Mouse (Mus musculus) liver, embryonic 13.5 days (tissue): Measurements from ENCODE around the gene Tns3. TPM values are rescaled to one million over a fixed set of nuclear protein-coding genes. Genes with fewer than 3 reads are reported as not detected.

ENCODE experiments used
- ATAC-seq: fragments of 200-750 bp; cut with Nextera tagmentation; 2 replicates; pipeline ENCODE4 v1.8.0; 2017; ENCODE audit warnings: low read depth, mild to moderate bottlenecking, moderate number of reproducible peaks, moderate library complexity
- DNase-seq: peaks from one replicate; pipeline ENCODE4 v3.0.0; 2022
- H3K27ac ChIP-seq: fragments of 300-500 bp; sonication (generic); 2 replicates; pipeline ENCODE4 v1.5.1; 2015; ENCODE audit warnings: moderate library complexity, mild to moderate bottlenecking, inconsistent platforms
- H3K27me3 ChIP-seq: fragments of 300-500 bp; sonication (generic); 2 replicates; pipeline ENCODE4 v1.6.1; 2015; ENCODE audit warnings: mild to moderate bottlenecking, inconsistent platforms
- H3K36me3 ChIP-seq: fragments of 300-500 bp; sonication (generic); 2 replicates; pipeline ENCODE4 v1.6.1; 2015; ENCODE audit warnings: mild to moderate bottlenecking, inconsistent platforms
- H3K4me1 ChIP-seq: fragments of 300-500 bp; sonication (generic); replicated peaks from 2 replicates; pipeline ENCODE4 v1.6.1; 2015; ENCODE audit warnings: inconsistent platforms
- H3K4me2 ChIP-seq: fragments of 300-500 bp; sonication (generic); 2 replicates; pipeline ENCODE4 v1.6.1; 2015; ENCODE audit warnings: inconsistent platforms, mild to moderate bottlenecking, moderate library complexity
- H3K4me3 ChIP-seq: fragments of 300-500 bp; sonication (generic); replicated peaks from 2 replicates; pipeline ENCODE4 v1.5.1; 2015; ENCODE audit warnings: mild to moderate bottlenecking, inconsistent platforms
- H3K9ac ChIP-seq: fragments of 300-500 bp; sonication (generic); 2 replicates; pipeline ENCODE4 v1.6.1; 2015; ENCODE audit warnings: mild to moderate bottlenecking, inconsistent platforms
- H3K9me3 ChIP-seq: fragments of 300-500 bp; sonication (generic); replicated peaks from 2 replicates; pipeline ENCODE4 v1.6.1; 2016; ENCODE audit warnings: inconsistent platforms
- WGBS: fragments of 180-500 bp; shearing (Covaris S2); methylation state at CpG from one replicate; pipeline ENCODE4 v1.1.7; 2015; ENCODE audit not compliant: insufficient replicate concordance; 5-methylcytosine and 5-hydroxymethylcytosine counted together
- polyA plus RNA-seq: library from polyadenylated mRNA; unstranded; fragments of >200 nt; fragmentation: Nextera tagmentation; extraction: Ambion mirVana; gene quantifications from 2 replicates; pipeline ENCODE4 v1.2.1, GENCODE M21; 2015

The Tns3 gene
- polyA plus RNA-seq, 1 experiment from 2014 or later = 2.8 TPM

DNA sequence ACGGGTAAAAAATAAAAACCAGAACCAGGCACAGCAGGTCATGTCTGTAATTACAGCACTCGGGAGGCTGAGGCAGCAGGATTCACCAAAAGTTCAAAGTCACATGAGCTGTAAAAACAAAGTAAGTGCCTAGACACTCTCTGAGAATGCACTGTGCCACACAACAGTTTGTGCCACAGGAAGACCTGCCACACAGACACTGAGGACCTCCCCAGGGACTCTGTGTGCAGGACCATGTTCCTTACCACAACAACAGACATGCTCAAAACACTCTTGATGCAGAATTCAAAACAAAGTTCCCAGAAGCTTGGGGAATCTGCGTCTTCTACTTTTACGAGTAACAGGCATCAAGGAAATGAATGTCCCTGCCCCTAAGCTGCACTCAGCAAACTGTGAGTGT lies 3.4 kb downstream of the Tns3 start:
- DNase-seq (no peak), ATAC-seq (no peak)
- Histone ChIP-seq H3K27me3 (peaks cover 27% of the 10 kb centered on the region), H3K27ac (no peak overlapping the region), H3K4me3 (no peak overlapping the region), H3K4me1 (peaks cover 49% of the 10 kb centered on the region), H3K4me2 (no peak overlapping the region), H3K36me3 (no peaks in the 10 kb centered on the region), H3K9me3 (no peaks in the 10 kb centered on the region), H3K9ac (no peak overlapping the region)
- WGBS = 58% methylated on average over 4 of the region's 4 CpGs

- no peak overlapping the region for H3K4me3 ChIP-seq
- DNase-seq = no peak
- ATAC-seq = no peak
- WGBS = 15% methylated on average over 9 of the region's 9 CpGs
- no peaks in the 10 kb centered on the region for H3K36me3 ChIP-seq
- H3K27ac ChIP-seq = no peak overlapping the region
- peaks cover 48% of the 10 kb centered on the region for H3K4me1 ChIP-seq
- H3K9me3 ChIP-seq = no peaks in the 10 kb centered on the region
- no peak overlapping the region for H3K9ac ChIP-seq
- peaks cover 16% of the 10 kb centered on the region for H3K27me3 ChIP-seq
- no peak overlapping the region for H3K4me2 ChIP-seq
Observed at GRCm38 (mm10) chr11:8659851-8660250, 4.5 kb downstream of the Tns3 start.

- ATAC-seq (no peak), DNase-seq (no peak)
- H3K27ac ChIP-seq = no peak overlapping the region
- H3K4me3 ChIP-seq = no peak overlapping the region
- H3K9ac ChIP-seq = no peak overlapping the region
- H3K4me1 ChIP-seq = peaks cover 45% of the 10 kb centered on the region
- H3K27me3 ChIP-seq = peaks cover 8% of the 10 kb centered on the region
- no peak overlapping the region for H3K4me2 ChIP-seq
- no peaks in the 10 kb centered on the region for H3K36me3 ChIP-seq
- WGBS = 61% methylated on average over 6 of the region's 6 CpGs
- no peaks in the 10 kb centered on the region for H3K9me3 ChIP-seq
Observed at GRCm38 (mm10) chr11:8659061-8659460, 5.3 kb downstream of the Tns3 start.

GRCm38 (mm10) chr11:8657493-8657892 lies 6.8 kb downstream of the Tns3 start:
- no peaks in the 10 kb centered on the region for H3K9me3 ChIP-seq
- ATAC-seq = no peak
- H3K4me1 ChIP-seq = peaks cover 41% of the 10 kb centered on the region
- H3K9ac ChIP-seq = no peak overlapping the region
- H3K4me3 ChIP-seq = no peak overlapping the region
- H3K36me3 ChIP-seq = no peaks in the 10 kb centered on the region
- H3K4me2 ChIP-seq = no peak overlapping the region
- H3K27me3 ChIP-seq = no peaks in the 10 kb centered on the region
- no peak overlapping the region for H3K27ac ChIP-seq
- no peak for DNase-seq
- WGBS = 64% methylated on average over 8 of the region's 8 CpGs

- H3K27me3 ChIP-seq = no peaks in the 10 kb centered on the region
- no peak overlapping the region for H3K4me3 ChIP-seq
- 62% methylated on average over 12 of the region's 12 CpGs for WGBS
- DNase-seq (no peak), ATAC-seq (no peak)
- H3K27ac ChIP-seq = no peak overlapping the region
- no peak overlapping the region for H3K9ac ChIP-seq
- H3K4me2 ChIP-seq = no peak overlapping the region
- H3K9me3 ChIP-seq = no peaks in the 10 kb centered on the region
- H3K36me3 ChIP-seq = no peaks in the 10 kb centered on the region
- H3K4me1 ChIP-seq = peaks cover 40% of the 10 kb centered on the region
Observed at GRCm38 (mm10) chr11:8656448-8657393, 7.6 kb downstream of the Tns3 start.

GRCm38 (mm10) chr11:8653800-8654295 lies 10.5 kb downstream of the Tns3 start:
- no peaks in the 10 kb centered on the region for H3K27me3 ChIP-seq
- no peak overlapping the region for H3K4me3 ChIP-seq
- DNase-seq (no peak), ATAC-seq (no peak)
- peaks cover 31% of the 10 kb centered on the region for H3K4me1 ChIP-seq
- no peak overlapping the region for H3K27ac ChIP-seq
- no peak overlapping the region for H3K9ac ChIP-seq
- WGBS = 78% methylated on average over 13 of the region's 13 CpGs
- H3K9me3 ChIP-seq = no peaks in the 10 kb centered on the region
- H3K36me3 ChIP-seq = no peaks in the 10 kb centered on the region
- no peak overlapping the region for H3K4me2 ChIP-seq

DNA sequence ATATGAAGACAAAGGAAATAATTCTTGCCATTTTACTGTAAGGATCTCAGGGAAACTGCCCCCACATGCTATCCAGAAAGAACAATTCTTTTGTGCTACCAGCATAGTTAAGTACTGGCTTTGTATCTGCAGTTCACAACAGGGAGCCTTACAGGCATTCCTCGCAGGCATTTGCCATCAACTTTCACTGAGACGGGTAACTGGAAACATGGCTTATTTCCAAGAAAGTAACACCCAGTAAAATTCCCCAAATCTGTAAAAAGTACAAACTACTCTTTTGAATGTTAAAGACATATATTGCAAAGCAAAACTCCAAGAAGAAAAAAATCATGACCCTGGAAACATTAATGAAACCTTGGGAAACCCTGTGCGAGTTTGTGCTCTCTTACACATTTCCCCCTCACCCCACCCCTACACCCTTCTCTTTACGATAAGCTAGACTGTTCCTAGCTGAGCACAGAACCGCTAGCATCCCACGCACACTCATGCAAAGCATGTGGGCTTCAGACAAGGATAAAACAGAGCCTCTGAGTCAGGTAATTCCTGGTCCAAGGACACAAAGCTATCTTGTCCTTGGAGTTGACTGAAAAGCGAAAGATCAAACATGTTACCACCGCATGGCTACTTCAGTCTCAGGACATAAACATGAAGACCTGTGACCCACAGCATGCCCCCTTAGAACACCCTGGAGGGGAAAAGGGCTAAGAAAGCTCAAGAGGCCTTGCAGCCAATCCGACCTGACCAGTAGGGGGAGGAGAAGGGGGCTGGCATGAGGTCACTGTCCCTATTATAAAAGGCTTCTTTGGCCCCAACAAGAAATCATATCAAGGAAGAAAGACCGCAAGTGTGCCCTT lies 11.3 kb downstream of the Tns3 start:
- 61% methylated on average over 10 of the region's 10 CpGs for WGBS
- peaks cover 27% of the 10 kb centered on the region for H3K4me1 ChIP-seq
- H3K4me3 ChIP-seq = no peak overlapping the region
- H3K27ac ChIP-seq = no peak overlapping the region
- no peaks in the 10 kb centered on the region for H3K9me3 ChIP-seq
- H3K27me3 ChIP-seq = no peaks in the 10 kb centered on the region
- DNase-seq (no peak), ATAC-seq (no peak)
- no peaks in the 10 kb centered on the region for H3K36me3 ChIP-seq
- H3K4me2 ChIP-seq = no peak overlapping the region
- H3K9ac ChIP-seq = no peak overlapping the region

GRCm38 (mm10) chr11:8652116-8652714 lies 12.1 kb downstream of the Tns3 start:
- no peaks in the 10 kb centered on the region for H3K9me3 ChIP-seq
- WGBS = 66% methylated on average over 10 of the region's 10 CpGs
- no peak overlapping the region for H3K4me2 ChIP-seq
- H3K27ac ChIP-seq = no peak overlapping the region
- DNase-seq = no peak
- no peaks in the 10 kb centered on the region for H3K27me3 ChIP-seq
- peaks cover 26% of the 10 kb centered on the region for H3K4me1 ChIP-seq
- no peak for ATAC-seq
- no peak overlapping the region for H3K4me3 ChIP-seq
- no peak overlapping the region for H3K9ac ChIP-seq
- H3K36me3 ChIP-seq = no peaks in the 10 kb centered on the region

GRCm38 (mm10) chr11:8651448-8652035 lies 12.8 kb downstream of the Tns3 start:
- no peak for ATAC-seq
- Histone ChIP-seq H3K9me3 (no peaks in the 10 kb centered on the region), H3K9ac (no peak overlapping the region), H3K27ac (no peak overlapping the region), H3K4me1 (peaks cover 20% of the 10 kb centered on the region), H3K36me3 (no peaks in the 10 kb centered on the region), H3K4me2 (no peak overlapping the region), H3K4me3 (no peak overlapping the region), H3K27me3 (no peaks in the 10 kb centered on the region)
- 62% methylated on average over 10 of the region's 10 CpGs for WGBS
- no peak for DNase-seq

DNA sequence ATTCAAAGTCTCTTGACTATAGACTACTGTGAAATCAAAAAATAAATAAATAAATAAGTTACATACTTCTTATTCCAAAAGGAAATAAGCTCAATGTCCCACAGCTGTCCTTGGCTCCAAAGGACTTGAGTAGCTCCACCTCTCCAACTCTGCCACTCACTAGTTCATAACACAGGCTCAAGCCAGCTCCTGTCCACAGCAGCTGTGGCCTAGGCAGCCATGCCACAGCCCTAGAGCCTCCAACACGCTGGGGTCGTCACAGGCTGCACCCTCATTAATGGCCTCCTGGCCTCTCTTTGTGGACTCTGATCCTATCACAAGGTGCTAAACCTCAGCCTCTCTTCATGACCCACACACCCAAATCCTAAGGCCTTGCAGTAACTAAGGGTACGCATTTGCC lies 18.7 kb downstream of the Tns3 start:
- 0 out of 2 replicates have a peak, but pooled peaks cover 9% of the 10 kb centered on the region for H3K4me1 ChIP-seq
- ATAC-seq (no peak), DNase-seq (no peak)
- H3K27me3 ChIP-seq = no peaks in the 10 kb centered on the region
- no peak overlapping the region for H3K9ac ChIP-seq
- H3K4me2 ChIP-seq = no peak overlapping the region
- no peak overlapping the region for H3K4me3 ChIP-seq
- no peaks in the 10 kb centered on the region for H3K9me3 ChIP-seq
- H3K27ac ChIP-seq = no peak overlapping the region
- 76% methylated on average over 3 of the region's 3 CpGs for WGBS
- no peaks in the 10 kb centered on the region for H3K36me3 ChIP-seq

GRCm38 (mm10) chr11:8644272-8644671 lies 20.1 kb downstream of the Tns3 start:
- Histone ChIP-seq H3K27ac (no peak overlapping the region), H3K4me2 (no peak overlapping the region), H3K9ac (no peak overlapping the region), H3K4me1 (peaks cover 18% of the 10 kb centered on the region), H3K4me3 (no peak overlapping the region), H3K9me3 (no peaks in the 10 kb centered on the region), H3K27me3 (no peaks in the 10 kb centered on the region), H3K36me3 (no peaks in the 10 kb centered on the region)
- WGBS = 81% methylated on average over 2 of the region's 2 CpGs
- ATAC-seq (no peak), DNase-seq (no peak)
